Mouse (Mus musculus) heart, postnatal 4 days (tissue): ENCODE data around the gene Asic5. TPM values are rescaled to one million over a fixed set of nuclear protein-coding genes. Genes with fewer than 3 reads are reported as not detected.

ENCODE experiments used
- DNase-seq: peaks from one replicate; pipeline ENCODE4 v3.0.0; 2021
- total RNA-seq, 2 experiments: library from RNA; stranded (reverse); gene quantifications; 2 replicates each; pipeline ENCODE4 v1.2.3; 2021

Gene Asic5
- total RNA-seq, 2 experiments from 2014 or later, result not detected

DNA sequence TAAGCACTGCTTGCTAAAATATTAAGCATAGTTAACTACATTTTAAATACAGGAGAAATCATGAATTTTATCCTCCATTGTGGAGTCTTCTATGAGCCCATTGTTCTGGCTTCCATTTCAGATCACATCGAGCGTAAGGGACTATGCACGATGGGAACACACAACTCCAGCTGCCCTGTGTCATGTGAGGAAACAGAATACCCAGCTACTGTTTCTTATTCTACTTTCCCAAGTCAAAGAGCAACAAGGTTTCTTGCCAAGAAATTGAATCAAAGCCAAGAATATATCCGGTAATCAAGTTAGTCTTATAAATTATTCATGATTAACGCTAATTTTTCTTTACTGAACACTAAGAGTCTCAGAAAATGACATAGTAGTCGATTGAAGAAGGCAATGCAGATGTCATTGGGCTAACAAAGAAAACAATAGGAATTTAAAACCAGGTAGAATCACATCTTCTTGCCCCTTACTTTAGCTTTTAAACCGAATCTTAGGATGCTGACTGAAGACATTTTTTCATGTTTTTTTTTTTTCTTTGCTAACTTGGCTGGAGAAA is 32.1 kb downstream of the Asic5 start:
- no peak for DNase-seq

DNA sequence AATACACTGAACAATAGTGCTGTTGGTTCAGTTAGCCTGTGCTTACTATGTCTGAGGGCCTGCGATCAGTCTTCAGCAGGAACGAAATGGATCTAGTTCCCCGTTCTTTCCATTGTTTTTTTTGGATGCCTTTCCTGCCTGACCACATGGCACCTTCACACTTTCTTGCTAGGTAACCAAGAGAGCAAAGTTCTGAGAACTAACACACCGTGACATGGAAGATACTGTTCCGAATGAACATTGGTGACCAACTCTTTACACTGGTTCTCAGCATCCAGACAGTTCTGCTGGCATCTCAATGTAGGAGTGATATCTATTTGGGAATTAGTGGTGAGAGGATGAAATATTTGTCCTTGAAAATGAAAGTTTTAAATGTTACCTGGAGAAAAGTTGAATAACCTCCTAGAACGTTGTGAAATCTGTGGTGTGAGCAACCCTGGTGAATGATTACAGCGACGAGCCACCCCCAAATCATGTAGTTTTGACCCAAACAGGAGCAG is 40.4 kb downstream of the Asic5 start:
- no peak for DNase-seq

GRCm38 (mm10) chr3:82023065-82023464 is 41.0 kb downstream of the Asic5 start:
- DNase-seq, result no peak

DNA sequence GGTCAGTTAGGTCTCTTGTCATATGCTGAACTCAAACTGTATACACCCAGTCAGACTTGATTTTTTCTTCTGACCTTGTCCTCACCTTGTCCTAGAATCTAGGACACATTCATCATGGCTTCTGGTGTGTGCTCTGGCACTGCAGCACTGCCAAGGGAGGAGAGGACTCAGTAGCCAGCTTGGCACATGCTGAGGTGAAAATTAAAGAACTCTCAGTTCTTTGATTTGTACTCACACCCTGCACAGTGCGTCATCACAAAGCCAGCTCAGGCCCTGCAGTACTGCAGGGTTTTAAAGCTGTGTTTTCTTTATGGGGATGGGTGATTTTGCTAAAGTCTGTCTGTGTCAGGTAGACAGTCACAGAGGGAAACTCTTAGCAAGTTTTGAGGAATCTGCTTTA is 45.2 kb downstream of the Asic5 start:
- DNase-seq, result no peak

GRCm38 (mm10) chr3:82029229-82029628 is 47.1 kb downstream of the Asic5 start:
- peak; percentile 27 for DNase-seq

- DNase-seq, result no peak
Measured at GRCm38 (mm10) chr3:82030008-82030748, 48.1 kb downstream of the Asic5 start.

DNA sequence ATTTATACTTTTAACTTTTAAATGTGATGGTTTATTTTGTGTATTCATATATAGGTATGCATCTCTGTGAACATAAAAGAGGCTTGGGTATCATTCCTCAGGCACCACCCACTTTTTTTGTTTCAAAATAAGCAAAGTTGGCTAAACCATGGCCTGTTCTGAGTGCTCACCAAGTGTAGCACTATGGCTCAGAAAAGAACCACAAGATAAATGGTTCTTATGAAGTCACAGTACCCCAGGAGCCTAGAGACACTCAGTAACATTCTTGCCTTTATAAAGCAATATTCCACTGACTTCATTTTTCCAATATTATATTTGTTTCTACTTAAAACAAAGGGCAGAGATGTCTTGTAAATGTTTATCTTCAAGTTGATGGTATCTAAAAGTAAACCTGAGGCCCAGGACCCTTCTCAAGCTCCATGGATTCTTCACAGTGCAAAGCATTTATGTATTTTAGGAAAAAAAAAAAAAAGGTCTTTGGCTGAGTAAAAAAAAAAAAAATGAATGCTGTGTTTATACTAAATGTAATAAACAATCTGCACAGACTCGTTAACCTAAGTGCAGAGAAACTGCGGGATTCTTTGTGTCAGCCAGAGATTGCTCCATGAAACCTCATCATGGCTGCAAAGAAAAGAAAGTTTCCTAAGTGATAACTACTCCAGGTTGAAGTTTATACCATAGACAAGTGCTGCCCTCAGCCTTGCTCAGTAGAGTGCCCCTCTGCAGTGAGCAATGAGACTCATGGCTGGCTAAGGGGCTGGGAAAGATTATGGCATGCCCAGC is 54.4 kb downstream of the Asic5 start:
- DNase-seq, result no peak

- no peak for DNase-seq
Measured at GRCm38 (mm10) chr3:82043676-82044075, 61.6 kb downstream of the Asic5 start.

- no peak for DNase-seq
Measured at GRCm38 (mm10) chr3:82044902-82045301, 62.8 kb downstream of the Asic5 start.

DNA sequence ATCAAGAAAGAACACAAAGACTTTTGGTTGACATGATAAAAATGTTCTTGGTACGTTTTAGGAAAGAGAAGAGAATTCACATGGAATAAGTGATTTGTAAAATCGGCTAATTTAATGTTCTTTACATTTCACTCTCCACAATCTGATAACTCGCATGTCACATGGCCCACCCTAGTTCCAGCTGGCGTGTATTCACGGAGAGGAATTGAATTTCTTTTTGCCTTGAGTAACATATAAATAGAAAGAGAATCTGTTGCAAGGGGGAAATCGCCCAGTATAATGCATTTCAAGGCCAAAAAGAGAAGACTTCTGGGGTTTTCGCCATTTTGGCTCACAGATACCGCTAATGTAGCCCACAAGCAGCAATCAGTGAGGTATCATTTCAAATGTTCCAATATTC is 64.0 kb downstream of the Asic5 start:
- no peak for DNase-seq

DNA sequence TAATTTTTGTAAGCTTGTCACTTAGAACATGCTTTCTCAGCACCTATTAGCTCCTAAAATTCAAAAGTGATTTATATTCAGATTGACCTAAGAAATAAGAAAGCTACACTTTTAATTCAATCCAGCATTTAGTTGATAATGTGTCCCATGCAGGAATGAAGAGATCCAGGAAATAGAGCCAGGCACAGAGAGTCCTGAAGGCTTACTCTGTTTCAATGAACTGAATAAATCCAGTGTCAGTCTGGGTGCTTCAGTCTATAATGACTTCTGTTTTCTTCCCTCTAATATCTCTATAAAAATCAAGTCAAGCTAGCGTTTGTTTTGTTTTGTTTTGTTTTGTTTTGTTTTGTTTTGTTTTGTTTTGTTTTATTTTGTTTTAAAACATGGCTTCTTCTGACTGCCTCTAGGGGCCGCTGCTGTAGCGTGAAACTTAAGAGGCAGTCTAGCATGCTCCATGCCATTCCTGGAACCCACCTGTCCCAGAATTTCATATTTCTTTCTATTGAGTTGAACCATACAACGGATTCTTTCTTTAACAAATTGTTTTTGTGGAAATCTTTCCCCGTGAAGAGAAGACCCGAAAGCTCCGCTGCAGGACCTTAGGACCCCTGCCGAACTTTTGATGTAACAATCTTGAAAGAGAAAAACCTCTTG is 65.1 kb downstream of the Asic5 start:
- DNase-seq, result peak; percentile 65

GRCm38 (mm10) chr3:82048078-82048477 is 66.0 kb downstream of the Asic5 start:
- DNase-seq, result no peak

DNA sequence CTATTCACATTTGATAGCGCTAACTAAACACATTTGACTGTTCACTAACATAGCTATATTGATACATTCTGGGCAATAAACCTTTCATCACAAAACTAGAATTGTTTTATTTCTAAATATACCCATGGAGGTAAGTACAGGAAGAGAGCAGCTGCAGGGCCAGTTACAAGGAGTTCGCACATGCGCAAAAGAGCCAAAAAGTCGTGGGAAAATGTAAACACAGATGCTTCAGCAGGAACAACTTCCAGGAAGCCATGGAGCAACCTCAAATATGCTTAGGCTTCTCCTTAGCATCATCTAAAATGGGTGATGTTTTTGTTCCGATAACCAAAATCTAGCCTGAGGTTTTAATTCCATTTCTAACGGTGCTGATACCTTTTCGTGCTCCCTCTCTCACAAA is 66.6 kb downstream of the Asic5 start:
- DNase-seq, result no peak

- DNase-seq, result no peak
Measured at GRCm38 (mm10) chr3:82051468-82051867, 69.4 kb downstream of the Asic5 start.

GRCm38 (mm10) chr3:82052029-82052428 is 69.9 kb downstream of the Asic5 start:
- DNase-seq, result no peak

- no peak for DNase-seq
Measured at GRCm38 (mm10) chr3:82054283-82054974, 72.3 kb downstream of the Asic5 start.

DNA sequence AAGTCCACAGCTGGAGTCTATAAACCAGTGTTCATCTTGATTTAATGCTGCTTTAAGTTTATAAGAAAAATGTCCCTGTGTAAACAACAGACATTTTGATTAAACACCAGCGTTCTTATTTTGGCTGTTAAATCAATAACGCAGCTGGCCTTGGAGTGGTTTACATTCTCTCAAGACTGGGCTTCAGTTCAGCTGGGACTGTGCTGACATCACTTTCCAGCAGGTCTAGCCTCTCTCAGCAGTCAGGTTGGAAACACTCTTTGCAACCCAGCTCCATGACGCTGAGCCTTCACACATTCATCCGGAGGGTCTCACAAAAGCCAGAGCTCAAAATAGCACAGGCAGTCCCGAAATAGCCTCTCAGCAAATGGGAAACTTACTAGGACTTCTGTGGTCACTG is 75.1 kb downstream of the Asic5 start:
- DNase-seq, result peak; percentile 23

GRCm38 (mm10) chr3:82061402-82062180 is 79.5 kb downstream of the Asic5 start:
- DNase-seq, result no peak

DNA sequence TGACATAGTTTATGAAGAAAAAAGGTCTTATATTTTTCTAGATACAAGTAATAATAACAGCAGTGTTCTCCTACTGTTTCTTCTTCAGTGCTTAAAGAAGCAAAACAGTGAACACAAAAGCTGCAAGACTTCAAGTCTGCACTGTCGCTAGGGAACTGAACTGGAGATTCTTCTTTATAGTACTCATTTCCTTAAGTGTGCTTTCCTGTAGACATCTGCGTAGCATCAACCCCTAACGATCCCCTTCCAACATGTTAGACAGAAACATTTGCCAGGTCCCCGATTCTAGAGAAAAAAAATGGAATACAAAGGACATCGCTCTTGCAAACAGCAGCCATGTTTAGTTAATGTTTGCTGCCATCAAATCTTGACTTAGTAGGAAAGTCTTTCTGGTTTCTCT is 85.7 kb downstream of the Asic5 start:
- no peak for DNase-seq
